ENCODE assay signal across 21 mouse cellular contexts in the genomic region with DNA sequence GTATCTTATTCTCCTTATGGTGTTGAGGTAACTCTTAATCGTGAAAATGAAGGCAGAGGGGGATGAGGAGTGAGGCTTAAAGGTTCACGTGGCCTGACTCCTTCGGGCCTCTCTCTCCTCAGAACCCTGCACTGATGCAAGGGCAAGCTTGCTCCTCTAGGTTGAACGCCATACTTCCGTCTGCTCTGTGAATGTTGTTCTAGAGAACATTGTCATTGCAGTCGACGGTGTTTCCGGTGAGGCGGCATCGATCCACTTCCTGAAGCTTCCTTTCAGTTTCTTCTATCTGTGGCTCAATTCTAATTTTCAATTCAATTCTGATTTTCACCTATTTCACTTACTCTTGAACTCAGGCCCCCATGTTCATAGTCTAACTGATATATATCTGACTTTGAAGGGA.
DNase-seq lines count a peak whose midpoint lies in the region; ATAC-seq lines count a peak whose summit lies in the region.
"Had no signal": no experiment of that assay in that cellular context is flagged by ENCODE, and none has a peak within 500 bp of the region (broad histone marks: within the 10 kb centered on the region; RNA-seq: fewer than 3 reads in every experiment).

No protein-coding gene starts in this region.

- no peaks in the 10 kb centered on the region; the same call in 1 of the 2 replicates for H3K79me2 ChIP-seq in macrophage (ENCODE audit: inconsistent target)

- no peak for ATAC-seq in CD4-positive, CD25-positive, alpha-beta regulatory T cell, adult 4 months
- no peak for ATAC-seq in midbrain, embryonic 13.5 days
- ATAC-seq: forebrain, embryonic 13.5 days; forebrain, embryonic 15.5 days; forebrain, postnatal 0 days had no signal

- H3K27ac ChIP-seq in macrophage: 0 out of 2 replicates have a peak overlapping the region, but pooled peaks have one; percentile 43
- H3K27ac ChIP-seq in midbrain, embryonic 13.5 days: no peak overlapping the region
- H3K27ac ChIP-seq: embryonic facial prominence, embryonic 10.5 days; embryonic facial prominence, embryonic 12.5 days; forebrain, embryonic 13.5 days; forebrain, embryonic 15.5 days had no signal

- H3K27me3 ChIP-seq in midbrain, embryonic 13.5 days: peaks cover 26% of the 10 kb centered on the region
- H3K27me3 ChIP-seq: embryonic facial prominence, embryonic 12.5 days; forebrain, embryonic 13.5 days; forebrain, embryonic 15.5 days had no signal

- peaks cover 3% of the 10 kb centered on the region; the same call in 1 of the 2 replicates for H3K9me3 ChIP-seq in midbrain, embryonic 13.5 days
- H3K9me3 ChIP-seq: forebrain, embryonic 13.5 days; forebrain, embryonic 15.5 days had no signal

- H3K36me3 ChIP-seq in macrophage (ENCODE audit: inconsistent target): peaks cover 53% of the 10 kb centered on the region
- no peaks in the 10 kb centered on the region for H3K36me3 ChIP-seq in midbrain, embryonic 13.5 days
- H3K36me3 ChIP-seq: embryonic facial prominence, embryonic 10.5 days; embryonic facial prominence, embryonic 12.5 days; forebrain, embryonic 15.5 days had no signal

- no peaks in the 10 kb centered on the region for H3K4me1 ChIP-seq in midbrain, embryonic 13.5 days (replicated peaks)
- H3K4me1 ChIP-seq: embryonic facial prominence, embryonic 12.5 days; forebrain, embryonic 13.5 days; forebrain, embryonic 15.5 days had no signal

- H3K9ac ChIP-seq in midbrain, embryonic 13.5 days (replicated peaks): no peak overlapping the region
- H3K9ac ChIP-seq: embryonic facial prominence, embryonic 12.5 days; forebrain, embryonic 13.5 days; forebrain, embryonic 15.5 days; forebrain, postnatal 0 days had no signal

- H3K4me2 ChIP-seq in midbrain, embryonic 13.5 days (replicated peaks): no peak overlapping the region
- H3K4me2 ChIP-seq: embryonic facial prominence, embryonic 12.5 days; forebrain, embryonic 13.5 days; forebrain, embryonic 15.5 days had no signal

- H3K4me3 ChIP-seq in macrophage (ENCODE audit: inconsistent target): no peak overlapping the region
- H3K4me3 ChIP-seq in midbrain, embryonic 13.5 days (replicated peaks): no peak overlapping the region
- H3K4me3 ChIP-seq: embryonic facial prominence, embryonic 10.5 days; embryonic facial prominence, embryonic 12.5 days; forebrain, embryonic 13.5 days; forebrain, embryonic 15.5 days had no signal

- DNase-seq in CD4-positive, CD25-positive, alpha-beta regulatory T cell, adult 2 months (ENCODE audit: low read depth, low spot score): peak; percentile 48
- DNase-seq in CD4-positive helper T cell, adult 2 months (ENCODE audit: low read depth, low spot score): peak; percentile 57
- peak; percentile 78 for DNase-seq in induced T-regulatory cell, adult 2 months (ENCODE audit: low read depth)
- DNase-seq in kidney, adult 9 months: no peak
- DNase-seq: adrenal gland, adult 2 months; adrenal gland, postnatal 10 days; adrenal gland, postnatal 25 days; B cell, adult 2 months; cerebellum, adult 11-12 months; cerebellum, adult 2 months; cerebellum, adult 9-10 months; cerebellum, postnatal 10 days; cerebellum, postnatal 25 days; forebrain, postnatal 0 days had no signal

- WGBS in macrophage (ENCODE audit: missing documents): 83% methylated on average over 10 of the region's 10 CpGs
- WGBS in midbrain, embryonic 13.5 days: 94% methylated on average over 10 of the region's 10 CpGs
